Mouse (Mus musculus): Measurements from ENCODE around the gene Map3k11. TPM values are rescaled to one million over a fixed set of nuclear protein-coding genes. Genes with fewer than 3 reads are reported as not detected.
A peak's percentile ranks its signal among the peaks of the same experiment; 100 is the strongest.
"Not testable (repeated sequence)": the region's sequence is repeated elsewhere in the genome, so short reads cannot be mapped to it uniquely, and the experiment has no call there.

Gene Map3k11
- total RNA-seq, 2 experiments from 2014 or later, result 8.3 to 10.9 TPM

DNA sequence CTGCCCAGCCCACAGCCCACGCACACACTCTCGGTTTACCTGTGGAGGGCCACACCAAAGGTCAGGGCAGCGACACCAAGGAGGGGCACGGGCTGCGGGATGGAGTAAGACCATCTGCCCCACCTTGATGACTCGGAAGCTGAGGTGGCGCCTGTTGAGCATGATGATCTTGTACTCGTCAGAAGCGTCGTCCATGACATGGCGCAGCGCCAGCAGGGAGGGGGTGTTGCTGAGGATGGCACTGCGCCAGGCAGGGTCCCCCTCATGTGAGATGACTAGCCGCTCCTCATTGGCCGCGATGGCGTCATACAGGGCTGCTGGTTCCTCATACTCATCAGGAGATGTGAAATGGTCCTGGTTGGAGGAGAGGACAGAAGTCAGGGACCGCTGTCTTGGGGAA is 22.2 kb upstream of the Map3k11 start:
- no peak for DNase-seq

DNA sequence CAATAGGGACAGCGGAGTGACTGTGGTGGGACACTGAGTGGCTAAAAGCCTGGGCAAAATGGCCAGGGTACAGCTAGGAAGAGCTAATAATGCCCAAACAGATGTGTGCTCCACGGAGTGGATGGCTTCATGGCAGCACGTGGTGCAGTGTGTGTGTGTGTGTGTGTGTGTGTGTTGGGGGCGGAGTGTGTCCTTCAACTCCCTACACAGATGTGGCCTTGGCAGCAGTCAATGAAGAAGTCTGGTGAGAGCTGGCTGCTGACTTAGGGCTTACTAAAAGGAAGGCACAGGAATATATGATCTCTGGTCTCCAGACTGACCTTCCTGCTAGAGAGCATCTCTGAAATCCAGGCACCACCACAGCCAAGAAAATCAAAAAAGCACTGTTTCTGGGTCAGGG is 20.2 kb upstream of the Map3k11 start:
- DNase-seq, result no peak

DNA sequence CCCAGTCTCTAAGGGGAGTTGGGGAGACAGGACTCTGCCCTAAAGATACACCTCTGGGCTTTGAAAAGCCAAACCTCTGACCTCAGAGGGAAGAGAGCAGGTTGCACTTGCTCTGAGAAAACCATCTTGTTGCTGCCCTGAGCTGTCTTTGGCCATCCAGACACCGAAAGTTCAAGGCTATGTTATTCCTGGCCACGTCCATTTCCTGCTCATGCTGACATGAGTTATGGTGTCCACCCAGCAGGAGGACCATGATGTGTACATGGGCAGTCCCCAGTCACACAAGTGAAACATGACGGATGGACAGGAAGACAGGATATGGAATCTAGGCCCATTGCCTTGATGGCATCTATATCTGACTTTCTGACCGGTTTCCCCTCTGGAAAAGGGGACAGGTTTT is 8.1 kb upstream of the Map3k11 start:
- DNase-seq, result no peak

DNA sequence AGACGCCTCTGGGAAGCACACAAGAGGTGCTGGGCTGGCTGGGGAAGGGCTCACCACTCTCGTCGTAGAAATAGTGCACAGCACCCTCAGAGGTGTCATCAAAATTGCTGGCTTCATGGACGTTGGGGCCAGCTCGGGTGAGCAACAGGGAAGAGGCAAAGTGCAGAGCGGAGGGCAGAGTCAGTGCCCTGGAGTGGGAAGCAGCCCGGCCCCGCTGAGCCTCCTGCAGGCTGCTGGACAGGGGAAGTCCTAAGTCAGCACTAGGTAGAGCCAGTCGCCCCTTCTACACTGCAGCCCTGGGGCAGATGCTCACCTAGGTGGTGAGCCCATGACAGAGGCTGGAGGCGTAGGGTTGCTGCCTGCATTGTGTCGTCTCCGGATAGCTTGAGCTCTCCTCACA is 4.3 kb upstream of the Map3k11 start:
- DNase-seq, result no peak

DNA sequence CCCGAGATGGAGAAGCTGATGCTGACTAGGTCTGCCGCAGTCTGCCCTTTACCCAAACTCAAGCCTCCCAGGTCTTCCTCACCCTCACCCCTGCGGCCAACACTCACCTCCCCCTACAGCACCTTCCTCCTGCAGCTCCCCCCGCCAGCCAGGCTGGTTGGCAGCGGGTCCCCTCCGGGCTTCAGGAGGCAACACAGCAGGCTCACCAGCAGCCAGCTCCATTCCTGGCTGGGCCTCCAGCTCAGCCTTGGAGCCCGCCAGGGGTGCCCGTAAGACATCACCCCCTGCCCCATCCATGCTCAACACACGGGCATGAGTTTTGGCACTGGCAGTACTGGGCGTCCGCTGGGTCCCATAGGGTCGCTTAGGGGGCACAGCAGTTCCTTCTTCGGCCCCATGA is 3.6 kb upstream of the Map3k11 start:
- DNase-seq, result no peak

DNA sequence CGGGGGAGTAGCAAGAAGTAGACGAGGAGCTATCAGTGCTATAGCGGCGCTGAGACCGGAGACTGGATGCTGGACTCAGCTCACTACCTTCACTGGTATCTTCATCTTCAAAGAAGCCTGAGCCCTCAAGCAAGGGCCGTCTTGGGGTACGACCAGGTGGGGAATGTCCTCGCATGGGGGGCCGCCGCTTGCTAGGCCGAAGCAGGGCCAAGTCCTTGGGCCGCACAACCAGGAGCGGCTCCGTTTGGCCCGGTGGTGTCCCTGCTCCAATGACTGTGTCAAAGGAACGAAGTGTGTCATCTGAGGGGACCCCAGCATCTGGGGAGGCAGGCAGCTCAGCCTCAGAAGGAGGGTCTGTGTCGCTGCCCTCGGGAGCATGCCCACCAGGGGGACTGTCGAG is 3.1 kb upstream of the Map3k11 start:
- no peak for DNase-seq

DNA sequence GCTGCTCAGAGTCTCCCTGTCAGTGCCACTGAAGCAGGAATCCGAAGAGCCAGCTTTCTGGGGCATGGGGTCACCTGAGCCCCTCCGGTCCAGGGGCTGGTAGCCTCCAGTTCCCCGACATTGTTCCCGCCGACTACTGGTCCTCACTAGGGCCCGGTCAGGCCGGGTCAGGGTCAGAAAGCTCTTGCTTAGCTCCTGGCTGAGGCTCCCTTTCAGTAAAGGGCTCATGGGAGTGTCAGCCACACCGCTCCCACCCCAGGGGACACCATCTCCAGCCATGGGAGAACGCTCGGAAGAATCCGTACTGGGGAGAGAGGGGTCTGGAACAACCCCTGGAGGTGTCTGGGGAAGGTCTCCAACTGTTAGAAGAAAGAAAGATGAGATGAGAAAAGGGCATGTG is 2.7 kb upstream of the Map3k11 start:
- no peak for DNase-seq

DNA sequence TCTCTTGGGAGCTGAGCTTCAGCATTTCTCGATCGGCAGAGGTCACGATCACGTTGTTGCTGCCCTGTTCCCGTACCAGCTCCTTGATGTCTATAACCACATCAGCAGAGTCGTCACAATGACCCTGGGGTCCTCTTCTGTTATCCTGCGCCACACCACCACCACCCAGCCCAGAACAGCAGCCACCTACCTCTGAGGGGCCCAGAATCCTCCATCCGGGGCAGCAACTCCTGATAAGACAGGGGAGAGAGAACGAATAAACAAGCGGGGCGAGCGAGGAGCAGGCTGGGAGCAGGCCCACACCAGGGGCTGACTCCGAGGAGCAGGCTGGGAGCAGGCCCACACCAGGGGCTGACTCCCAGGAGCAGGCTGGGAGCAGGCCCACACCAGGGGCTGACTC is 2.1 kb upstream of the Map3k11 start:
- DNase-seq, result no peak

DNA sequence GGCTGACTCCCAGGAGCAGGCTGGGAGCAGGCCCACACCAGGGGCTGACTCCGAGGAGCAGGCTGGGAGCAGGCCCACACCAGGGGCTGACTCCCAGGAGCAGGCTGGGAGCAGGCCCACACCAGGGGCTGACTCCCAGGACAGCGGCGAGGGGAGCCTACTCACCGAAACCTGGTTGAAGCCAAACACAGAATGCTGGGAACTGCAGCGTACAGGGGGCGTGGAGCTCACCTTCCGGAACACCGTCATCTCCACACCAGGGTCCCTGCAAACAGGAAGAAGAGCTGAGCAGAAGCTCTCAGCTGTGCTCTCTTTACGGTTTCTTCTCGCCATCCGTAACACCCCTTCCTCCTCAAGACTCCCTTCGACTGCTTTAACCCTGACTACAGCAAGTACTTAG is 1.6 kb upstream of the Map3k11 start:
- DNase-seq, result not testable (repeated sequence)

DNA sequence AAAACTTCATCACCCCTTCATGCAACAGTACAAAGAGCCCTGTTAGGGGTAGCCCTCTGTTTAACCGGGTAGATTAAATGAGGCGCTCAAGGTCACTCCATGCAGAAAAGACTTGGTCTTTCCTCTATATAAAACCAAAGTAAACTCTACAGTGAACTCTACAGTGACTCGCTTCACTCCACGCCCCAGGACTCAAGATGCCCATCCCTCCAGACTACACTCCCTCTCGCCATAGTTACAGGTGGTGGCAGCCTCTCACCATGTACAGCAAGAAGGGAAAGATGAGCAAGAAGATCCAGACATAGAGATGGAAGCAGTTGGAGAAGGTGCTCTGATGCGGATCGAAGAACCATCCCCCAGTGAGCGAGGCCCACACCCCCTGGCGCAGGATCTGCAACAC is 804 bp upstream of the Map3k11 start:
- no peak for DNase-seq

DNA sequence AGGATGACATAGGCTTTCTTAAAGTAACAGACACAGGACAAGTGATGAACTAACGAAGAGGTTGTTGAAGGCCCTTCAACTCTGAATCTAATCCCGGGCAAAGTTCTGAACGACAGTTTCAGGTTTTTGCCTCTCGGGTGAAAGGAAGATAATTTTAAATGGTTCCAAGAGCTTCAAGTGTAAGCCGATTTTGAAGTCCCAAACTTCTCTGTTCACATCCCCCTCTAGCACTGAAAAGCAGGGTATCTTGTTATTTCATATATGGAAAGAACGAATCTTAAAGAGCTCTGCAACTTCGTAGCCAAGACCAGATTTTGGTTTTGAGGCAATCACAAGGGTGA is 516 bp downstream of the Map3k11 start:
- no peak for DNase-seq

DNA sequence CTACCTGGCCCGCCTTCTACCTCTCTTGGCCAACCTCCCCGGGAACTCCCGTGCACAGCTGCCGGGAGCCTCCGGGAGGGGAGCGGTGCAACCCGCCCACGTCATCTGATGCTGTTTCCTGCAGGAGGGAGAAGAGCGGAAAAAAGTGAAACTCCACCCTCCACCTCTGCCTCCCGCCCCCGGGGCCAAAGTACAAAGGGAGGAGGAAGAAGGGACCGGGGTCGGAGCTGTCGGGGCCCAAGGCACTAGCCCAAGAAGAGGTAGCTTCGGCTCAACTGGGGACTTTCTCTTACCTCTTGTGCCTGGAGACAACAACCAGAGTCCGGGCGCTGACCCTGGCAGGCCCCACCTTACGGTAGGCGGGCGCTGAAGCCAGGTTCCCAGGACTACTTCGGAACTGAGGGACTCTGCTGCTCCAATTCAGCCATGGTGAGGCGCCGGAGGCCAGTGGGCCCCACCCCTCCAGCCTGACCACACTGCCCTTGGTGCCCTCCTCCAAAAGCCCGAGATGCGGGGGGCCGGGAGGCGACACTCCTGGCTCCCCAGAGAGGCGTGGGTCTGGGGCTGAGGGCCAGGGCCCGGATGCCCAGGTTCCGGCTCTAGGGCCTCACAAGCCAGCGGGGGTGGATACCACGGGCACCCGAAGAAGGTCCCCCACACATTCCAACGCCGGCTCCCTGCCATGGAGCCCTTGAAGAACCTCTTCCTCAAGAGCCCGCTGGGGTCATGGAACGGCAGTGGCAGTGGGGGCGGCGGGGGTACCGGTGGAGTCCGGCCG is 1.2 kb downstream of the Map3k11 start:
- peak; percentile 88 for DNase-seq

DNA sequence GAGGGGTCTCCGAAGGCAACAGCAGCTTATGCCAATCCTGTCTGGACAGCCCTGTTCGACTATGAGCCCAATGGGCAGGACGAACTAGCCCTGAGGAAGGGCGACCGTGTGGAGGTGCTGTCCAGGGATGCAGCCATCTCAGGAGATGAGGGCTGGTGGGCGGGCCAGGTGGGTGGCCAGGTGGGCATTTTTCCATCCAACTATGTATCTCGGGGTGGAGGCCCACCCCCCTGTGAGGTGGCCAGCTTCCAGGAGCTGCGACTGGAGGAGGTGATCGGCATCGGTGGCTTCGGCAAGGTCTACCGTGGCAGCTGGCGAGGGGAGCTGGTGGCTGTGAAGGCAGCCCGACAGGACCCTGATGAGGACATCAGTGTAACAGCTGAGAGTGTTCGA is 1.8 kb downstream of the Map3k11 start:
- DNase-seq, result no peak

DNA sequence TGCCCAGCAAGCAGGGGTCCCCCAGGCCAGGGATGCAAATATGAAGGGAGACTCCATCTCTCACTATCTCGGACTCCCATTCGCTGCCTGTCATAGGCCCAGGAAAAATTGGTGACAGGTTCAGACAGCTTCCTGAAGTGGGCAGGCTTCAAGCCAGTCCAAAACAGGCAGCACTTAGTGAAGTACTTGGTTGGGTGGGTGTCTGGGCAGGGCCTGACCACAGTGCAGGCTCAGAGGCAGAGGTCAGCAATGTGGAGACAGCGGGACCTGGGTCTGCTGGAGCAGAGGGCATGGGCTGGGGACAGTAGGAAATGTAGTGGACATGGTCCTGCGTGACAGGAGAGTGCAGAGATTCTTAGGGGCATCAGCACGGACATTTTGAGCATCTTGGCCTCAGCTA is 3.1 kb downstream of the Map3k11 start:
- DNase-seq, result no peak

DNA sequence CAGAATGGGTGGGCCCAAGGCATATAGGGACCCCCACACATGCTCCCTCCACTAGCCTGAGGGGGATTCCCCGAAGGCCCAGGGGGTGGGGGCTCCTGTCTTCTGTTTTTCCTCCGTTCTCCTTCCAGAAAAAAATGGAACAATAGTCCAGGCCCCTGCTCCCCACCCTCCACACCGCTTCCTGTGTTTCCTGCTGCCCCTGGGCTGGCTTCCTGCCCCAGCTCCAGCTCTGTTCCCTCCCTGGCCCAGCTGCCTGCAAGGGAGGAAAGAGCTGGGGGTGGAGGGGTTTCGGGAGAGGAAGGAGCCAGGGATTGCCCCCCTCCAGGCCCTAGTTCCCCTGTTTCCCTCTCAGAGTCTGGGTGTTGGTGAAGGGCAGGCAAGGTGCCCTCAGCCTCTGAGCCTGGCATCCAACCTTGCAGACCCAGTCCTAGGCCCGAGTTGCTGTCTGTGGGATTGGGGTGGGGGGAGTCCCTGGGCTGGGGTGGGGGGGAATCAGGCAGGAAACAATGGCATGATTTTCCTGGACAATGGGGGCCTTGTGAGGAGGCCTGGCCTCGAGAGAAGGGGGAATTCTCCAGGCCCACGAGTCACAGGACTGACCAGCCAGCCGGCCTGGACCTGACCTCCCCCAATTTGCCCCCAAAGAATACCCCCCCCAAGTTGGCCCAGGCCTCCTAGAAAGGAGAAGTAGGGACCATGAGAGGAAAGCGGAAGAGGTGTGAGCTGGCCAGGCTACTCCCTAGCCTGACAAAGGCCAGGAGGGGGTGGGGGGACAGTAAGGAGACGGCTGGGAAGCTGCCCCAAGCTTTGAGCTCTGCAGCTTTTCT is 3.8 kb downstream of the Map3k11 start:
- DNase-seq, result peak; percentile 75

DNA sequence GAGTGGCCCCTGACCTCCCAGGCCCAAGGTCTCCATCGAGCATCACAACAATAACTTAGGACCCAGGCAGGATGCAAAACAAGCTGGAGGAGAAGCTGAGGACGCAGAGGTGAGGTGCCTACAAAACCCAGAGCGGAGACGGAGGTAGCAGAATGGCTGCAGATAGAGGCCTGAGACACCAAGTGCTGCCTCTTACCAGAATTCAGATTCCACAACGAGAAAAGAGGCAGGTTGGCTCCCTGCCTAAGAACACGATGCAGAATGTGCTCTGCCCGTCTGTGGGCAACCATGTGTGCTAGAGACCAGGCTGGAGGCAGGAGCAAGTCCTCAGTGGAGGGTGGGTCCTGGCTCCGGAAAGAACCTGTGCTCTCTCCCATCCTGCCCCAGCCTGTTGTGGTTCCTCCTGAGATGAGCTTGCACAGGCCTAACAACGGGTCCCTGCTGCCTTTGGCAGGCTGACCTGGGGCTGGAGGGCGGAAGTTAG is 4.4 kb downstream of the Map3k11 start:
- no peak for DNase-seq

DNA sequence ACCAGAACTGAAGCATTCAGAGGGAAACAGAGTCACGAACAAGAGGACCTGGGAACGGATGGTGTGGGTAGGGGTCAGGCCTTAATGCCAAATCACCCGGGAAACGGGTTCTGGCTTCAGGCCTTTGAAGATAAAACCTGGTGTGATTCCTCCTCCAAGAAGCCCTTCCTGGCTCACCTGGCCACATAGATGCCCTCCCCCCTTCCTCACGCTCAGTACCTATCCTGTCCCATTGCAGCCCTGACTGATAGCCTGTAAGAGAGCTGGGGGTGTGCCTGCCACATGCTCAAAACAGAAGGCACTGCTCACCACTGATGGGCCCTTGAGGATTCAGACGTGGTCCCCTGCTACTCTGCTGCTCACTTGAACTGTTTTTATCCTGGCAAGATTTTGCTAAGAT is 5.3 kb downstream of the Map3k11 start:
- DNase-seq, result no peak

DNA sequence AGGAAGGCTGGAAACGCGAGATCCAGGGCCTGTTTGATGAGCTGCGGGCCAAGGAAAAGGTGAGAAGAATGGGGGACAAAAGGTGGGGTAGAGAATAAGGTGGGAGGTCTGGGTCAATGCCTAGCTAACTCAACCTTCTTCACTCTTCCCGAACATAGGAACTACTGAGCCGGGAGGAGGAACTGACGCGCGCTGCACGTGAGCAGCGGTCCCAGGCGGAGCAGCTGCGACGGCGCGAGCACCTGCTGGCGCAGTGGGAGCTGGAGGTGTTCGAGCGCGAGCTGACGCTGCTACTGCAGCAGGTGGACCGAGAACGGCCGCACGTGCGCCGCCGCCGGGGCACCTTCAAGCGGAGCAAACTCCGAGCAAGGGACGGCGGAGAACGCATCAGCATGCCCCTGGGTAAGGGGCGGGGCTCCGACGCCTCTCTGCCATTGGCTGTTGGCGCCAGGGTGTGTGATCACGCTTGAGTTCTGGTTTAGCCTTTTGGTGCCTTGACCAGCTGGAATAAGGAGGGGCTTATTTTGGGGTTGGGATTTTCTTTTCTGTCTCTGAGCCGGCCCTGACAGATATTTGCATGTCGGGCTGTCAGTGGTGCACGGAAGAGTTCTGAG is 7.4 kb downstream of the Map3k11 start:
- DNase-seq, result no peak

DNA sequence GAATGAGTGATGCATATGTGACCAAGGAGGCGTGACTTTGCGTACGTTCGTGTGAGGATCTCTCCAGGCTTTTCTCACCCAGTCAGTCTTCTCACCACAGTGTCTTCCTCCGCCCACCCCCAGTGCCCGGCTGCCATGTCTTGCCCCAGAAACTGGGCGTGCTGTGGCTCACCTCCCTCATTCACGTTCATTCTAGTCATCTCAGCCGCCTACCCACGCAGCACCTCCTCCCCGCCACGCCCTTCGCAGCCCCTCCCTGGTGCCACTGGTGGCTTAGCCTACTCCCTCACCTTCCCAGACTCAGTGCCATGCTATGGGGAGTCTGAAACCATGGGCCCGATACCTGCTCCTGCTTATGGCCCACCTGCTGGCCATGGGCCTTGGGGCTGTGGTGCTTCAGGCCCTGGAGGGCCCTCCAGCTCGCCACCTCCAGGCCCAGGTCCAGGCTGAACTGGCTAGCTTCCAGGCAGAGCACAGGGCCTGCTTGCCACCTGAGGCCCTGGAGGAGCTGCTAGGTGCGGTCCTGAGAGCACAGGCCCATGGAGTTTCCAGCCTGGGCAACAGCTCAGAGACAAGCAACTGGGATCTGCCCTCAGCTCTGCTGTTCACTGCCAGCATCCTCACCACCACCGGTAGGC is 15.7 kb downstream of the Map3k11 start, which contains the start of gene Kcnk7:
Kcnk7 (plus strand) TSS at position 205 of the 638 bp plus-strand sequence.
- DNase-seq, result no peak

DNA sequence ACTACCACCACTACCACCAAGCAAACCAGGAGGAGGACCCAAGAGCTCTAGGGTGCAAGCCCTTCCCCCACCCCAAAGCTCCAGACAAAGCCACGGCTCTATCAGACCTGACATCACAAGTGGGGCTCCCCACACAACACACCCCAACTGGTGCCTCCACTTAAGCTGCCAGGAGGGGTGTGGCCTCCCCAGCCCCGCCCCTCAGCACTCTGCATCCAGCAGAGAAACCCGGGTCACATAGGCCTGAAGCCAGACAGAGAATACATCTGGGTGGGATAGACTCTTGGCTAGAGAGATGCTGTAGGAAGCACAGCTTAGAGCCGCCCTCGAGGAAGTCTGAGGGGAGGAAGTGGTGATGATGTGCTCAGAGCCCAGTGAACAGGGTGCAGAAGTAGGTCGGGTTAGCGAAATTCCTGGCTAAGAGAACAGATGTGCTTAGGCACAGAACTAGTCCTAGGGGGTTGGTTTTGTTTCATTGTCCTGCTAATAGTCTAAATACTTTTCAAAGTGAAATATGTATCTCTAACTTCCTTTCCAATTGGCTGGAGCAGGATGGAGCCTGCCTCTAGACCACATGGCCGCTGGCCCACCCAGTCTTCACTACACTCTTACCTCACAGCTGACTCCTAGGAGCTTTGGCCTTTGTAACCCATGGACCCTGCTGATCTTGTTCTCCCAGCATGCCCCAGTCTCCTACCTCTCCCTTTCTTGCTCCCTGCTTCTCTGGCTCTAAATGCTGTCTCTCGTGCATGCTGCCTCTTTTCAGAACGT is 16.4 kb downstream of the Map3k11 start:
- no peak for DNase-seq

DNA sequence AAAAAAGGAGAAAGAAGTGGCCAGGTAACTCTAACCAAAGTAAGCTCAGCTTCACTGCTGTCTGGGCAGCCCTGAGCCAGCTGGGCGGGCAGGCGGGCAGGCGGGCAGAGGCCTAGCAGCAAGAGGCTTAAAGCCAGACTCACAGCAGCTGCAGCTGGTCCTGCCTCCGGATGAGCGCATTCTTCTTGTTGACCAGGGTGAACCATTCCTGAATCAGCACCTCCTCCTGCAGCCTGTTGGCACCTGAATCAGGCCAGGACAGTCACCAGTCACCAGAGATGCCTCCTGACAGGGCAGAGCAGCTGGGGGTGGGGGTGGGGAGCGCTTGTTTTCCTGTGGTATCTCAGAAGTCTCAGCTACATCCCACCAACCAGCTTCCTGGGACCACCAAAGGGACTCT is 21.5 kb downstream of the Map3k11 start:
- DNase-seq, result no peak

DNA sequence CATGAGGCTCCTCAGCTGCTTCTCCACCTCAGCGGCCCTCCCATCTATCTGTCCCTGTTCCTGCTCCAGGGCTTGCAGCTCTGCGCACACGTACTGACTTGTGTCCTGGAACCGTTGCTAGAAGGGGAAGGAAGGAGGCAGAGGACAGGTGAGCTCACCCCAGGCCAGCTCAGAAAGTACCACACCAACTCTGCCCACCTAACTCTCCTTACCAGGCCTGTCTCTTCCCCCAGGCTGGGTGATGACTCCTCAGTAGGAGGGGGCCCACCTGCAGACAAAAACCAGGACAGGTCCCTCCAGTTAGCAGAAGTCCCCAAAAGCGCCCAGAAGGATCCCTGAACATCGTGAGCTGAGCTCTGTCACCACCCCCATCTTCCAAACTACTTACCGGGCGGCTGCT is 22.0 kb downstream of the Map3k11 start:
- DNase-seq, result no peak

Data from gastrocnemius, postnatal 25 days (tissue).